Mouse (Mus musculus) embryonic facial prominence, embryonic 14.5 days (tissue): Measurements from ENCODE around the gene Xylb. TPM values are rescaled to one million over a fixed set of nuclear protein-coding genes. Genes with fewer than 3 reads are reported as not detected.

Source experiments
- ATAC-seq: fragments of 200-750 bp; cut with Nextera tagmentation; 2 replicates; pipeline ENCODE4 v1.8.0; 2017; ENCODE audit warnings: low read depth, moderate number of reproducible peaks, moderate TSS enrichment
- DNase-seq: peaks from one replicate; pipeline ENCODE4 v3.0.0-alpha.2; 2015; ENCODE audit warnings: low spot score
- H3K27ac ChIP-seq: fragments of 300-500 bp; sonication (generic); replicated peaks from 2 replicates; pipeline ENCODE4 v1.5.1; 2014; ENCODE audit warnings: low read depth, mild to moderate bottlenecking, low read length, moderate library complexity
- H3K27me3 ChIP-seq: fragments of 300-500 bp; sonication (generic); replicated peaks from 2 replicates; pipeline ENCODE4 v1.6.1; 2014; ENCODE audit warnings: low read length; ENCODE audit not compliant: control insufficient read depth, insufficient read depth
- H3K36me3 ChIP-seq: fragments of 300-500 bp; sonication (generic); 2 replicates; pipeline ENCODE4 v1.6.1; 2014; ENCODE audit warnings: low read length, mixed read lengths; ENCODE audit not compliant: control insufficient read depth, insufficient read depth
- H3K4me1 ChIP-seq: fragments of 300-500 bp; sonication (generic); 2 replicates; pipeline ENCODE4 v1.6.1; 2014; ENCODE audit warnings: antibody characterized with exemption, low read length; ENCODE audit not compliant: control insufficient read depth, insufficient read depth
- H3K4me2 ChIP-seq: fragments of 300-500 bp; sonication (generic); 2 replicates; pipeline ENCODE4 v1.6.1; 2014; ENCODE audit warnings: low read depth, mild to moderate bottlenecking, low read length, moderate library complexity, mixed read lengths
- H3K4me3 ChIP-seq: fragments of 300-500 bp; sonication (generic); 2 replicates; pipeline ENCODE4 v1.5.1; 2014; ENCODE audit warnings: low read depth, mild to moderate bottlenecking, low read length
- H3K9ac ChIP-seq: fragments of 300-500 bp; sonication (generic); 2 replicates; pipeline ENCODE4 v1.6.1; 2014; ENCODE audit warnings: low read depth, mild to moderate bottlenecking, low read length, moderate library complexity, mixed read lengths
- H3K9me3 ChIP-seq: fragments of 300-500 bp; sonication (generic); 2 replicates; pipeline ENCODE4 v1.6.1; 2016; ENCODE audit warnings: low read length; ENCODE audit not compliant: control insufficient read depth
- WGBS: fragments of 180-500 bp; shearing (Covaris S2); extraction: QIAGEN DNeasy Blood & Tissue Kit; methylation state at CpG from one replicate; pipeline ENCODE4 v1.1.7; 2014; 5-methylcytosine and 5-hydroxymethylcytosine counted together
- polyA plus RNA-seq: library from polyadenylated mRNA; unstranded; fragments of >200 nt; fragmentation: Nextera tagmentation; extraction: Ambion mirVana; gene quantifications from 2 replicates; pipeline ENCODE4 v1.2.1, GENCODE M21; 2014

Gene Xylb
- polyA plus RNA-seq, 1 experiment from 2014 or later, result 5.0 TPM

DNA sequence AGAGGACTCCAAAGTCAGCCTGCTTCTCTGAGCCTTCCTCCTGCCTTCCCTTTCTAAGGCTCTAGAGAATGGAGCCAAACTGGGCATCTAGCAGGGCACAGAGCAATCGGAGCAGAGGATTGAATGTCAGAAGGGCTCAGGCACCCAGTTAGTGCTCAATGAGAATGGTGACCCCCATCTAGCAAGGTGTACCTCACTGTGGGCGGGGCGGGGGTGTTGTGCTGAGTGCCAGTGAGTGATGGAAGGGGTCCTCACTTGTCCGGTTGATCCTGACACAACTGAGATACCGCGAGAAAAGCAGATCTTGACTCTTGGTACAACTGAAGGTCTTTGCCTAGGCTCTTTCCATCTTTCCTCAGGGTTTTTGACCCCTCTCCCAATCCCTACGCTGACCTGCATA is 18.1 kb upstream of the Xylb start:
- peaks cover 9% of the 10 kb centered on the region for H3K4me1 ChIP-seq
- peak overlapping the region; percentile 76 for H3K4me3 ChIP-seq
- no peaks in the 10 kb centered on the region for H3K27me3 ChIP-seq
- ATAC-seq (no peak), DNase-seq (no peak)
- no peak overlapping the region for H3K27ac ChIP-seq
- H3K4me2 ChIP-seq, result peak overlapping the region; percentile 80
- no peaks in the 10 kb centered on the region for H3K9me3 ChIP-seq
- peak overlapping the region; percentile 76 for H3K9ac ChIP-seq
- H3K36me3 ChIP-seq, result peaks cover 12% of the 10 kb centered on the region
- 42% methylated on average over 7 of the region's 7 CpGs for WGBS

GRCm38 (mm10) chr9:119339558-119340211 is 17.5 kb upstream of the Xylb start, which contains the start of gene Acaa1a:
Gene Acaa1a (plus strand): TSS chr9:119339676.
- DNase-seq (peak; percentile 79), ATAC-seq (no peak)
- WGBS, result 1% methylated on average over 41 of the region's 43 CpGs
- Histone ChIP-seq H3K9me3 (no peaks in the 10 kb centered on the region), H3K4me2 (peak within 1 kb of the TSS; percentile 80), H3K9ac (peak within 1 kb of the TSS; percentile 76), H3K36me3 (peaks cover 17% of the 10 kb centered on the region), H3K27ac (peak within 1 kb of the TSS; percentile 86), H3K27me3 (no peaks in the 10 kb centered on the region), H3K4me1 (peaks cover 9% of the 10 kb centered on the region), H3K4me3 (peak within 1 kb of the TSS; percentile 76)

DNA sequence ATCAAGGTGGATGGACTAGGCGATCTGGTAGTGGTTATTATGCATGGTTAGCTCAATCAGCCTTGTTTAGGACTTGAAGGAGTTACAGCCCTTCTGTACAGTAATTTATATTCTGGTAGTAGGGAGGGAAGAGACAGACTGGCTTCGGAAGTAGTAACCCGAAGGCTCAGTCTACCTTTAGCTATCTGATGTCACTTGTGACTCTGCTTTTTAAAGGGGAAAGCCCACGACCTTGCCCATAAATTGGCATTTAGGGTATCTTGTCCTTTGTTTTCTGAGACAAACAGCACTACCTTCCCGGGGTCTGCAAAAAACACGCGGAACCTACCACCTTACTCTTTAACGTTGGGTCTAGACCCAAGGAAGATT is 17.0 kb upstream of the Xylb start:
- H3K27me3 ChIP-seq, result no peaks in the 10 kb centered on the region
- H3K9ac ChIP-seq, result peak overlapping the region; percentile 76
- H3K4me2 ChIP-seq, result peak overlapping the region; percentile 80
- ATAC-seq (no peak), DNase-seq (no peak)
- peaks cover 22% of the 10 kb centered on the region for H3K36me3 ChIP-seq
- H3K27ac ChIP-seq, result peak overlapping the region; percentile 86
- 5% methylated on average over 8 of the region's 8 CpGs for WGBS
- peak overlapping the region; percentile 76 for H3K4me3 ChIP-seq
- peaks cover 9% of the 10 kb centered on the region for H3K4me1 ChIP-seq
- H3K9me3 ChIP-seq, result no peaks in the 10 kb centered on the region

DNA sequence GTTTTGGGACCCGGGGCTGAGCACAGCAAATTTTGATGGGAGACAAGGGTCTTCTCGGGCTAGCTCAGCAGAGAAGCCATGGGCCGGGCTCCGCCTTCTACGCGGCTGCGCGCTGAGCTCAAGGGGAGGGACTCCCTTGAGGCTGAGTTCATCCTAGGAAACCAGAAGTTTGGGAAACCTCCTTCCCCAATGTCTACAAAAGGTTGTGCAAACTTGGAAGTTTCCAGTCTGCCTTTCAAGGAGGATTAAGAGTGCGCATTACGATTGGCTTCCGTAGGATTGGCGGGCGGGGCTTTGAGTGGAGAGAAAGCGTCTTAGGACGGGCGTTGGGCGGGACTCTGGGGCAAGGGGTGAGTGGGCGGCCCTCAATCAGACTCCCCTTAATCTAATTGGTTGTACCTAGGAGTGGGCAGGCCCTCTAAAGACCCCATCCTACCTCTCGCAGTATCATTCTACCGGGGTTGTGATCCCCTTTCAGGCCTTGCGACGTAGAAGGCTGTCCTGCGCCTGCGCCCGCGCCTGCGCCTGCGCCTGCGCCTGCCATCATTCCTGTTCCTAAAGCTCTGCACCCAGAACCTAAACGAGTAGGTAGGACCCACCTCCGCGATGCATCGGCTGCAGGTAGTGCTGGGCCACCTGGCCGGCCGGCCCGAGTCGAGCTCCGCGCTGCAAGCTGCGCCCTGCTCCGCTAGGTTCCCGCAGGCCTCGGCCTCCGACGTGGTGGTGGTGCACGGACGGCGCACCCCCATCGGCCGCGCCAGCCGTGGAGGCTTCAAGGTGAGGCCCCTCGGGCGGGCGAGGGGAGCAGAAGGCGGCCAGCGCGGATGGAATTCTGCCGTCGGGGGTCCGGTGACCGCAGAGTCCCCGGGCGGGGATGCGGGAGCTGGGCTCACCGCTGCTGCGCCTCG is 16.0 kb upstream of the Xylb start, which contains the start of gene Myd88:
Gene Myd88, minus strand, starts transcription at position 503 of the 908 bp plus-strand sequence.
- peak within 1 kb of the TSS; percentile 76 for H3K4me3 ChIP-seq
- peaks cover 9% of the 10 kb centered on the region for H3K4me1 ChIP-seq
- H3K9me3 ChIP-seq, result no peaks in the 10 kb centered on the region
- peak within 1 kb of the TSS; percentile 86 for H3K27ac ChIP-seq
- H3K27me3 ChIP-seq, result no peaks in the 10 kb centered on the region
- H3K9ac ChIP-seq, result peak within 1 kb of the TSS; percentile 83
- peaks cover 32% of the 10 kb centered on the region for H3K36me3 ChIP-seq
- 0% methylated on average over 35 of the region's 68 CpGs for WGBS
- peak within 1 kb of the TSS; percentile 80 for H3K4me2 ChIP-seq
- ATAC-seq, result peak; percentile 99
- peak; percentile 100 for DNase-seq

- H3K9me3 ChIP-seq, result no peaks in the 10 kb centered on the region
- H3K4me1 ChIP-seq, result peaks cover 9% of the 10 kb centered on the region
- no peak overlapping the region for H3K9ac ChIP-seq
- no peak overlapping the region; the same call in 1 of the 2 replicates for H3K4me3 ChIP-seq
- DNase-seq, result no peak
- H3K4me2 ChIP-seq, result peak overlapping the region; percentile 80; the same call in 1 of the 2 replicates
- peaks cover 45% of the 10 kb centered on the region for H3K36me3 ChIP-seq
- no peaks in the 10 kb centered on the region for H3K27me3 ChIP-seq
- no peak for ATAC-seq
- no peak overlapping the region for H3K27ac ChIP-seq
- 86% methylated on average over 7 of the region's 7 CpGs for WGBS
Measured at GRCm38 (mm10) chr9:119342728-119343127, 14.5 kb upstream of the Xylb start.

GRCm38 (mm10) chr9:119346376-119346775 is 10.8 kb upstream of the Xylb start:
- Histone ChIP-seq H3K4me1 (peaks cover 9% of the 10 kb centered on the region), H3K4me3 (no peak overlapping the region), H3K9me3 (no peaks in the 10 kb centered on the region), H3K4me2 (no peak overlapping the region), H3K9ac (no peak overlapping the region), H3K27me3 (no peaks in the 10 kb centered on the region), H3K27ac (no peak overlapping the region), H3K36me3 (peaks cover 70% of the 10 kb centered on the region)
- WGBS, result 94% methylated on average over 8 of the region's 8 CpGs
- DNase-seq (no peak), ATAC-seq (no peak)

DNA sequence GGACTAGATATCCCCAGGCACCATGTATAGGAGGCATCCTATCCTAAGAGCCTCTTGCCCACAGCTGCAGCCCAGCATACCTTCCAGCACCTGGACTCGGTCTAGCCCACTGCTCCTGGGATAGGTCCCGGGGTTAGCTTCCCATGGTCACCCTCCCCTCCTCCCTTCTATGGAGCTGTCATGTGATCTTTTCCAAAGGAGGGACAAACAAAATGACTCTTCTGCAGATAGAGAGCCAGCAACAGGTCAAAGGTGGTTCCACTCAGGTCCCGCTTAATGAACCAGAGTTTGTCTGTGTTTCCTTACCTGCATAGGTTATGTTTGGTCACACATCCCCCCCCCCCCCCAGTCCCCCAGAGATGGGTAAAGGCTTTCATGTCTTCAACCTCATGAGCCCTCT is 6.7 kb upstream of the Xylb start:
- H3K4me1 ChIP-seq, result no peaks in the 10 kb centered on the region
- no peak overlapping the region for H3K27ac ChIP-seq
- no peak for ATAC-seq
- H3K9me3 ChIP-seq, result no peaks in the 10 kb centered on the region
- no peak overlapping the region for H3K4me2 ChIP-seq
- H3K9ac ChIP-seq, result no peak overlapping the region
- 84% methylated on average over 3 of the region's 3 CpGs for WGBS
- H3K36me3 ChIP-seq, result peaks cover 52% of the 10 kb centered on the region
- no peak for DNase-seq
- H3K4me3 ChIP-seq, result no peak overlapping the region
- no peaks in the 10 kb centered on the region for H3K27me3 ChIP-seq

DNA sequence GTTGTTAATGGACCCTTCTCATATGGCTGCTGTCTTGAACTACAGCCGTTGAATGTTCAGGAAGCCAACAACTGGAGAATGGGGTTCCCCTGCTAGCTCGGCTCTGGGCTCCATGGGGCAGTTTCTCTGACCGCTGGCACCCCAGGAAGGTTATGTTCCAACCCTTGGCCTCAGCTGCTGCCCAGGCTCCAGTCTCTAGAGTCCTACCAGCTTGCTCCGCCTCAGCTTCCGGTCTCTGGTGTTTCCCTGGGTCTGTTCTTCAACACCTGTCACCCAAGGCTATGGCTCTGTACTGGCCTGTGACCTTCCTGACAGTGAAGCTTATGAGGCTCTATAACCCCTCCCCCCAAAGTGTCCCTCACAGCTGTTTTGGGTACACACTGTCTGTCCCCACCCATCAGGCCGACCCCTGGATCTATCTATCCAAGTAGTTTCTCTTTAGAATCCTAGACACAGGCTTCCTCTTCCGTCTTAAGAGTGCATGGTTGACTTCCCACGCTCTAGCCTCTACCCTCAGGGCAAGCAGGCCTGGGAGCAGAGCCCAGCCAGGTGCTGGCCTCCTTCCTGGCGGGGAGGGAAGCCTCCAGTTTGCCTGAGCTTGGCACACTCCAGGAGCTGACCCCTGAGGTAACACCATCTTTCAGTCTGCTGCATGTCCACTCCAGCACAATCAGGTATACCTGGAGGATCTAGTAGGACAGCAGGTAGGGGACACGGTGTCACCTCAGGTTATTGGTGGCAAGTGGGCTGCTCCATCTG is 6.1 kb upstream of the Xylb start:
- Histone ChIP-seq H3K4me2 (no peak overlapping the region), H3K9ac (no peak overlapping the region), H3K27me3 (no peaks in the 10 kb centered on the region), H3K36me3 (peaks cover 46% of the 10 kb centered on the region), H3K27ac (no peak overlapping the region), H3K4me1 (no peaks in the 10 kb centered on the region), H3K9me3 (no peaks in the 10 kb centered on the region), H3K4me3 (no peak overlapping the region)
- ATAC-seq (no peak), DNase-seq (no peak)
- WGBS, result 84% methylated on average over 10 of the region's 10 CpGs
